Mouse (Mus musculus) liver, embryonic 15.5 days (tissue): ENCODE data around the gene Nr0b2. TPM values are rescaled to one million over a fixed set of nuclear protein-coding genes. Genes with fewer than 3 reads are reported as not detected.
A peak's percentile ranks its signal among the peaks of the same experiment; 100 is the strongest.
"Not testable (repeated sequence)": the region's sequence is repeated elsewhere in the genome, so short reads cannot be mapped to it uniquely, and the experiment has no call there.

Experiments
- ATAC-seq: fragments of 200-750 bp; cut with Nextera tagmentation; 2 replicates; pipeline ENCODE4 v1.8.0; 2017; ENCODE audit warnings: moderate number of reproducible peaks, mild to moderate bottlenecking, moderate library complexity; ENCODE audit not compliant: insufficient read depth
- H3K27ac ChIP-seq: fragments of 300-500 bp; sonication (generic); replicated peaks from 2 replicates; pipeline ENCODE4 v1.5.1; 2015; ENCODE audit warnings: mild to moderate bottlenecking, inconsistent platforms
- H3K27me3 ChIP-seq: fragments of 300-500 bp; sonication (generic); 2 replicates; pipeline ENCODE4 v1.6.1; 2015; ENCODE audit warnings: mild to moderate bottlenecking, inconsistent platforms
- H3K36me3 ChIP-seq: fragments of 300-500 bp; sonication (generic); replicated peaks from 2 replicates; pipeline ENCODE4 v1.6.1; 2015; ENCODE audit warnings: moderate library complexity, mild to moderate bottlenecking, inconsistent platforms
- H3K4me1 ChIP-seq: fragments of 300-500 bp; sonication (generic); replicated peaks from 2 replicates; pipeline ENCODE4 v1.6.1; 2015; ENCODE audit warnings: inconsistent platforms
- H3K4me2 ChIP-seq: fragments of 300-500 bp; sonication (generic); 2 replicates; pipeline ENCODE4 v1.6.1; 2015; ENCODE audit warnings: moderate library complexity, mild to moderate bottlenecking, inconsistent platforms
- H3K4me3 ChIP-seq: fragments of 300-500 bp; sonication (generic); replicated peaks from 2 replicates; pipeline ENCODE4 v1.5.1; 2015; ENCODE audit warnings: mild to moderate bottlenecking, inconsistent platforms
- H3K9ac ChIP-seq: fragments of 300-500 bp; sonication (generic); 2 replicates; pipeline ENCODE4 v1.6.1; 2015; ENCODE audit warnings: moderate library complexity, mild to moderate bottlenecking, inconsistent platforms
- H3K9me3 ChIP-seq: fragments of 300-500 bp; sonication (generic); replicated peaks from 2 replicates; pipeline ENCODE4 v1.6.1; 2016; ENCODE audit warnings: inconsistent platforms
- WGBS: fragments of 180-500 bp; shearing (Covaris S2); methylation state at CpG from one replicate; pipeline ENCODE4 v1.1.7; 2015; ENCODE audit warnings: mixed read lengths; ENCODE audit not compliant: insufficient replicate concordance; 5-methylcytosine and 5-hydroxymethylcytosine counted together
- polyA plus RNA-seq: library from polyadenylated mRNA; unstranded; fragments of >200 nt; fragmentation: Nextera tagmentation; extraction: Ambion mirVana; gene quantifications from 2 replicates; pipeline ENCODE4 v1.2.1, GENCODE M21; 2015

The Nr0b2 gene
- polyA plus RNA-seq: 0.97 and 1.2 TPM in 2 replicates

- Histone ChIP-seq H3K27me3 (no peaks in the 10 kb centered on the region; the same call in 1 of the 2 replicates), H3K4me2 (peak within 1 kb of the TSS; percentile 32), H3K4me3 (no peak within 1 kb of the TSS; the same call in 1 of the 2 replicates), H3K36me3 (no peaks in the 10 kb centered on the region), H3K9ac (no peak within 1 kb of the TSS), H3K27ac (no peak within 1 kb of the TSS), H3K9me3 (no peaks in the 10 kb centered on the region), H3K4me1 (peaks cover 23% of the 10 kb centered on the region)
- no peak for ATAC-seq
- 38% methylated on average over 10 of the region's 10 CpGs for WGBS
These were observed at the start of gene Nr0b2 for GRCm38 (mm10) chr4:133552768-133553447. Gene Nr0b2 (plus strand): TSS chr4:133553376.

- Histone ChIP-seq H3K9ac (no peak overlapping the region), H3K4me3 (no peak overlapping the region), H3K4me2 (no peak overlapping the region), H3K4me1 (no peaks in the 10 kb centered on the region), H3K27ac (no peak overlapping the region), H3K36me3 (no peaks in the 10 kb centered on the region), H3K9me3 (no peaks in the 10 kb centered on the region), H3K27me3 (peaks cover 91% of the 10 kb centered on the region)
- 24% methylated on average over 5 of the region's 5 CpGs for WGBS
- no peak for ATAC-seq
These were observed 48.9 kb upstream of the Nr0b2 start for GRCm38 (mm10) chr4:133504300-133504699.

- Histone ChIP-seq H3K27me3 (peaks cover 85% of the 10 kb centered on the region), H3K9ac (no peak overlapping the region), H3K4me2 (no peak overlapping the region), H3K27ac (no peak overlapping the region), H3K36me3 (no peaks in the 10 kb centered on the region), H3K4me1 (no peaks in the 10 kb centered on the region), H3K9me3 (no peaks in the 10 kb centered on the region), H3K4me3 (no peak overlapping the region)
- WGBS: 43% methylated on average over 9 of the region's 9 CpGs
- ATAC-seq: no peak
These were observed 48.3 kb upstream of the Nr0b2 start for GRCm38 (mm10) chr4:133504755-133505485.

GRCm38 (mm10) chr4:133506573-133506972 is 46.6 kb upstream of the Nr0b2 start:
- no peak overlapping the region for H3K4me2 ChIP-seq
- 23% methylated on average over 5 of the region's 5 CpGs for WGBS
- no peaks in the 10 kb centered on the region for H3K36me3 ChIP-seq
- H3K27ac ChIP-seq: no peak overlapping the region
- no peak overlapping the region for H3K4me3 ChIP-seq
- no peak for ATAC-seq
- H3K27me3 ChIP-seq: peaks cover 76% of the 10 kb centered on the region
- H3K9me3 ChIP-seq: no peaks in the 10 kb centered on the region
- no peak overlapping the region for H3K9ac ChIP-seq
- H3K4me1 ChIP-seq: no peaks in the 10 kb centered on the region

DNA sequence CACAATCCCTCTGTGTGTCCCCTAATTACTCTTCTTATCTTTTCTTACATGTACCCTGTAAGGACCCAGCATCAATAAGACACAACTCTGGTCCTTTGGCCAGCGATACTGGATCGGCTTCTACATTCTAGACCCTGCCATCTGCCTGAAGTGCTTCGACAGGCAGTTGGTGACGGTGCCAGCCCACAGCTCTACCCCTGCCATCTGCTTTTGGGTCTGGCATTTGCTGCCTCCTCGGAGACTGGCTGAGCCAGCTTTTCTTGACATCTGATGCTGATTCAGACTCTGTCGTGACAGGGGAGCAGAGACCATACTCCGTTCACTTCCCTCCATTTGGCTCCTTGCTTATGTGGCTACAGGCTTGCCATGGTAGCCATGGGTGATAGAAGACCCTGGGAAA is 44.2 kb upstream of the Nr0b2 start:
- Histone ChIP-seq H3K4me2 (no peak overlapping the region), H3K4me3 (no peak overlapping the region), H3K9me3 (no peaks in the 10 kb centered on the region), H3K27ac (no peak overlapping the region), H3K27me3 (peaks cover 53% of the 10 kb centered on the region), H3K36me3 (no peaks in the 10 kb centered on the region), H3K9ac (no peak overlapping the region), H3K4me1 (no peaks in the 10 kb centered on the region)
- no peak for ATAC-seq
- WGBS: 68% methylated on average over 7 of the region's 7 CpGs

- Histone ChIP-seq H3K4me1 (no peaks in the 10 kb centered on the region), H3K27me3 (peaks cover 40% of the 10 kb centered on the region), H3K9me3 (no peaks in the 10 kb centered on the region), H3K4me3 (no peak overlapping the region), H3K4me2 (no peak overlapping the region), H3K9ac (no peak overlapping the region), H3K27ac (no peak overlapping the region), H3K36me3 (no peaks in the 10 kb centered on the region)
- 51% methylated on average over 5 of the region's 5 CpGs for WGBS
- no peak for ATAC-seq
These were observed 42.1 kb upstream of the Nr0b2 start for GRCm38 (mm10) chr4:133511050-133511449.

- not testable (repeated sequence) for H3K4me2 ChIP-seq, H3K27ac ChIP-seq, H3K4me1 ChIP-seq, H3K4me3 ChIP-seq, ATAC-seq, H3K9ac ChIP-seq, H3K36me3 ChIP-seq, H3K9me3 ChIP-seq
- peaks cover 39% of the 10 kb centered on the region for H3K27me3 ChIP-seq
- WGBS: 37% methylated on average over 5 of the region's 5 CpGs
These were observed 40.7 kb upstream of the Nr0b2 start for GRCm38 (mm10) chr4:133512511-133512910.

GRCm38 (mm10) chr4:133512972-133513371 is 40.2 kb upstream of the Nr0b2 start:
- Histone ChIP-seq H3K4me1 (no peaks in the 10 kb centered on the region), H3K27ac (no peak overlapping the region), H3K27me3 (peaks cover 39% of the 10 kb centered on the region), H3K4me2 (no peak overlapping the region), H3K4me3 (no peak overlapping the region), H3K9ac (no peak overlapping the region), H3K9me3 (no peaks in the 10 kb centered on the region), H3K36me3 (no peaks in the 10 kb centered on the region)
- no peak for ATAC-seq
- WGBS: 7% methylated on average over 8 of the region's 8 CpGs

DNA sequence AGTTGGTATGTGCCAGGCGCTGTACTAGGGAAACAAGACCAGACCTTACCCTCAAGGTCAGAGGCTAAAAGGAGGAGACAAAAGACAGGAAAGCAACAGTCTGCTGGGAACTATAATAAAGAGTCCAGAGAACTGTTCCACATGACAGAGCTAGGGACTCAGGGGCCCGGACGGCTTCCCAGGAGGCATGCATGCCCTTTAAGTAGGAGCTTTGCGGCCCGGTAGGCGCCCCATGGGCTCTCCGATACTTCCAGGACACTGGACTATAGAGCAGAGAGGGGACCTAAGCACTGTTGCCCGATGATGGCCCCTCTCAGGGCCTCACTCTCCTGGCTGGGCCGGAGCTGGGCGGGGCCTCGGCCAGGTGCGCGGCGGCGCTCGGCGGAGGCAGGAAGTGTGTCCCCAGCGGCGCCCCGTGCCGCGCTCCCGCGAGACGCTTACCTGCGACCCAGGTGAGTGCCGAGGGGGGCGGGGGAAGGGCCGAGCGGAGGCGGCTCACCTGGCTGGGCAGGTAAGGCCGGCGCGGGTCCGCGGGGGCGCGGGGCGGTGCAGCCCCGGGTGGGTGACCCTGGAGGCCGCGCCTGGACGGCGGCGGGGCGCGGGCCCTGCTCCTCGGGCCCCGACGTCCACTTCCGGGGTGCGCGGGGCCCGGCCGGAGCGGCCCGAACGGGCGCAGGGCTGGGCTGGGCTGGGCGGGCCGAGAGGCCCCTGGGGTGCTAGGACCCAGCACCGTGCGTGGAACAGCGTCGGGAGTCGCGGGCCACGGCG is 34.4 kb upstream of the Nr0b2 start, which contains the start of gene Kdf1:
Gene Kdf1, plus strand, starts transcription at position 363 of the 768 bp plus-strand sequence.
- no peak within 1 kb of the TSS; the same call in 1 of the 2 replicates for H3K9ac ChIP-seq
- H3K9me3 ChIP-seq: no peaks in the 10 kb centered on the region
- no peak within 1 kb of the TSS for H3K27ac ChIP-seq
- peak within 1 kb of the TSS; percentile 54 for H3K4me3 ChIP-seq
- WGBS: 7% methylated on average over 63 of the region's 69 CpGs
- peaks cover 8% of the 10 kb centered on the region; the same call in 1 of the 2 replicates for H3K4me1 ChIP-seq
- H3K27me3 ChIP-seq: peaks cover 71% of the 10 kb centered on the region
- H3K36me3 ChIP-seq: no peaks in the 10 kb centered on the region
- ATAC-seq: peak; percentile 52
- H3K4me2 ChIP-seq: peak within 1 kb of the TSS; percentile 61

GRCm38 (mm10) chr4:133519369-133519665 is 33.9 kb upstream of the Nr0b2 start:
- WGBS: 8% methylated on average over 25 of the region's 25 CpGs
- H3K4me1 ChIP-seq: peaks cover 8% of the 10 kb centered on the region; the same call in 1 of the 2 replicates
- 0 out of 2 replicates have a peak, but pooled peaks have one; percentile 37 for ATAC-seq
- no peaks in the 10 kb centered on the region for H3K9me3 ChIP-seq
- peak overlapping the region; percentile 54 for H3K4me3 ChIP-seq
- peaks cover 71% of the 10 kb centered on the region for H3K27me3 ChIP-seq
- peak overlapping the region; percentile 61 for H3K4me2 ChIP-seq
- H3K9ac ChIP-seq: no peak overlapping the region; the same call in 1 of the 2 replicates
- H3K27ac ChIP-seq: no peak overlapping the region
- no peaks in the 10 kb centered on the region for H3K36me3 ChIP-seq

- ATAC-seq: no peak
- no peaks in the 10 kb centered on the region for H3K9me3 ChIP-seq
- peaks cover 8% of the 10 kb centered on the region; the same call in 1 of the 2 replicates for H3K4me1 ChIP-seq
- H3K27ac ChIP-seq: no peak overlapping the region
- no peaks in the 10 kb centered on the region for H3K36me3 ChIP-seq
- H3K4me3 ChIP-seq: no peak overlapping the region
- H3K4me2 ChIP-seq: no peak overlapping the region
- H3K27me3 ChIP-seq: peaks cover 61% of the 10 kb centered on the region
- no peak overlapping the region for H3K9ac ChIP-seq
- 30% methylated on average over 2 of the region's 2 CpGs for WGBS
These were observed 31.7 kb upstream of the Nr0b2 start for GRCm38 (mm10) chr4:133521502-133521901.
